Mouse (Mus musculus) gastrocnemius, postnatal 25 days (tissue): ENCODE data around the gene Stk38l. TPM values are rescaled to one million over a fixed set of nuclear protein-coding genes. Genes with fewer than 3 reads are reported as not detected.

Experiments
- DNase-seq: peaks from one replicate; pipeline ENCODE4 v3.0.0; 2022
- long read RNA-seq, 2 experiments: library from polyadenylated mRNA; stranded (forward); transcript quantifications; one replicate each; pipeline ENCODE4 v2.0.0; 2021
- total RNA-seq, 2 experiments: library from RNA; stranded (reverse); gene quantifications; 1 replicate in 1 of 2; 2 replicates in 1 of 2; pipeline ENCODE4 v1.2.3; 2021

Stk38l gene
- 1 to 10 TPM; 5.9 to 8.6 TPM for total RNA-seq
- long read RNA-seq, experiment 1, full-length matches to known transcripts: 2 of 8 reads
- long read RNA-seq, experiment 1, partial matches to known transcripts: 0 of 8 reads
- long read RNA-seq, experiment 1, other reads (novel, unspliced or antisense): 6 of 8 reads
- long read RNA-seq, experiment 2, full-length matches to known transcripts: 2 of 4 reads
- long read RNA-seq, experiment 2, partial matches to known transcripts: 0 of 4 reads
- long read RNA-seq, experiment 2, other reads (novel, unspliced or antisense): 2 of 4 reads

DNA sequence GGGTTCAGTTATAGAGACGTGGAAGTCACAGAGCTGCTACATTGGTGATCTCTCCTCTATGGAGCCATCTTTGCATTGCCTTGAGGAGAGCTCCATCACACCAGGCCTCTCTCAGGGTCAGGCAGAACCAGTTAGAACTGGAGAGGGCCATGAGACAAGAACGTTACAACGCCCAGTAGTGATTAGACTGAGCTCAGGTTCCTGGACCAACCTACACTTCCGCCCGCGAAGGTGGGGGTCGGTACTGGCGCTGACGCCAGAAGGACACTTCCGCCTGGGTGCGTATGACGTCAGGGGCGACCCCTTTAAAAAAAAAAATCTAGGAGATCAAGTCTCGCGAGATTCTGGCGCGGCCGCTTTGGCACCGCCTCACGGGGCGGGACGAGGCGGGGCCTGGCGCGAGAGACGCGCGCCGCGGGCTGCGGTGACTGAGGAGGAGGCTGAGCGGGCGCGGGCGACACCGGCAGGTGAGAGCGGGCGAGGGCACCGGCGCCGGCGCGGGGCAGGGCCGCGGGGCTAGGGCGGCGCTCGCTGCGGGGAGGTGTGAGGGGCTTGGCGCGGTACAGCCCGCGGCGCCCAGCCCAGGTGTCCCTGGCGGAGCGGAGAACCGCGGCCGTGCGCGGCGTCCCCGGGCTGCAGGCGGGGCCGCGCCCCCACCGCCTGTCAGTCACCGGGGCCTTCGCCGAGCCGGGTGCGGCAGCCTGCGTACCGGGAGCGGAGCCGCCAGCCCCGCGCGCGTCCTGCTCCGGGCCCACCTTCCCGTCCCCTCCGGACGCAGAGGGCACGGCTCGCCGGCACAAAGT, at the start of gene Stk38l:
Stk38l (plus strand) TSS at position 415 of the 803 bp plus-strand sequence.
- peak; percentile 91 for DNase-seq

DNA sequence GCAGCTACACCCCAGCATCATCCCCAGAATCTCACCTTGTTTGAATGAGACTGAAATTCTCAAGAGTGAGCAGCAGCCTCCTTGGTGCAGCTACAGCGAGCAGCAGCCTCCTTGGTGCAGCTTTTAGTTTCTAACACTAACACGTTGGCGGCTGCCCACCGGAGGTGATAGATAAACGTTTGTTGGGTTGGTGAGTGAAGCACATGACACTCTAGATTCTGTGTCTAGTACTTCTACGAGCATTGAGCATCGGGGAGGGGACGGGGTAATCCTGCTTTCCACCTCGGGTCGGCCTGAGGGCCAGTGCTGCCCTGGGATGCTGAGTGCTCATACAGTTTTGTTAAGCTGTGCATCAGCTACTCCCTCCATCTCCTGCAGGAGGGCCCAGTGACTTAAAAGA, 47.9 kb upstream of the Stk38l start:
- DNase-seq: no peak

DNA sequence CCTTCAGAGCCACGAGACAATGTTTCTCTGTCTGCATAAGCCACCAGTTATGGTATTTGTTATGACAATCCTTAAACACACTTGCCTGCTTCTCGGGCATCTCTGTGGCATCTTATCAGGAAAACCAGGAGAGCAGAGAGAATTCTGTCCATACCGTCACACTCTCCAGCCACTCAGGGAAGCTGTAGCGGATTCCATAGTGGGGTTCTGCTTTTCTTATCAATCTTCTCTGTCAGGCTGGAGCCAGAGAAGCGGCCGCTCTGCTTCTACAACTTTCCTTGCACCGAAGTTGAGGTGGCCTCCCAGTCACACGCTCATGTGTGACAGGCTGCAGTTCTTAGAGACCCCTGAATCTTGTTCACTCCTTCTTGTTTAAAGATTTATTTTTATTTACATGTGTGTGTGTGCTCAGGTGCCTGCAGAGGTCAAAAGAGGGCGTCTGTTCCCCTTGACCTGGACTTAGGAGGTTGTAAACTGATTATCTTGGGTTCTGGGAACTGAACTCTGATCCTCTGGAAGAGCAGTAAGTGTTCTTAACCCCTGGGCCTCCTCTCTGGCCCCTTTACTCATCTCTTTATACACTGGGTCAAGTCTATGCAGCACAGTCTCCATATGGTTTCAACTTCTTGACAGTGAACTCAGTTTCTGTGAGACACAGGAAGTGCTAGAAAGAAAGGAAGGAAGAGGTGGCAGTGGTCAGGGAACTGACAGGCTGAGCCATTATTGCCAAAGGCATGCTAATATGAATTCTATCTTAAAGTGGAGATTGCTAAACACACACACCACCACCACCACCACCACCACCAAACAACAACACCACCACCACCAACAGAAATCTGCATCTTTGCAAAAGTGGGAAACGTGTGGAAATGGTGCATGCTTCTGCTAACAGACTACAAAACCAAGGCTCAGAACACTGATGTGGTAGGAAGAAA, 46.4 kb upstream of the Stk38l start:
- DNase-seq: no peak

DNA sequence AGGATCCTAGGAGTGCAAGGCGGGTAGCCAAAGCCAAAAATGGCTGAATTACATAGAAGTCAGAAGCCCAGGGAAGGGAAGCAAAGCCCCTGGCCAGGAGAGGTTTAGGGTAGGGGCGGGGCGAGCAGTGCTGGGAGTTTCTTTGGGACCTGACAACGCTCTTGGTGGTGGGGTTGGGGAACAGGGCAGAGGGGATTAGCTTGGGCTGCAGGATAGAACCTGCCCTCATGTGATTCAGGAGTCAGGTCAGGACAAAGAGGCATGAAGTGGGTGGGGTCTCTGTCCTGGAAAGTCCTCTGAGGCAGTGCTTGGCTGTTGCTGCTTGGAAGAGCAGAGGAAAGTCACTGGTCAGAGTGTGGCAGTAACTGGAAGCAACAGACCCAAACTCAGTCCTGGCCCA, 40.9 kb upstream of the Stk38l start:
- peak; percentile 13 for DNase-seq

DNA sequence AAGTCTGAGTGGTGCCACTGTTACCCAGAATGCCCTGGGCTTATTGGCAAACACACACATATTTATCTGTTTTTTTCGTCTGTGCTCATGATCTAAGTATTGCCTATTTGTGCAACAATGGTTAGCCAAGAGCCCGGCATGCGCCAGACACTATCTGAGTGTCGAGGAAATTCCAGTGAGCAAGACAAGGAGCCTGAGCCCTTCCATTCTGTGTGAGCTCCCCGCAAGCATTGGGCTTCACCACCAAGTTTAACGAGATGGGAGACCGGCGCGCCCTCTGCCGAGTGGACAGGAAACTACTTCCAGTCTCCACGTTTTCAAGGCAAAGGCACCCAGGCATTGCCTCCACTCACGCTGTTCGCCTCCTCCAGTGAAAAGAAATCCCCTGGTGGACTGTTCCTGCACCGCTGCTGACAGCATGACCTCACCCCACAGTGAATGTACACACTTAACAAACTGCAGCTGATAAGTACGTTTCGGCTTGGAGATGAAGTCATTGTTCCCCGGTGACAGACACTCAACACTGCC, 39.0 kb upstream of the Stk38l start:
- DNase-seq: peak; percentile 39

DNA sequence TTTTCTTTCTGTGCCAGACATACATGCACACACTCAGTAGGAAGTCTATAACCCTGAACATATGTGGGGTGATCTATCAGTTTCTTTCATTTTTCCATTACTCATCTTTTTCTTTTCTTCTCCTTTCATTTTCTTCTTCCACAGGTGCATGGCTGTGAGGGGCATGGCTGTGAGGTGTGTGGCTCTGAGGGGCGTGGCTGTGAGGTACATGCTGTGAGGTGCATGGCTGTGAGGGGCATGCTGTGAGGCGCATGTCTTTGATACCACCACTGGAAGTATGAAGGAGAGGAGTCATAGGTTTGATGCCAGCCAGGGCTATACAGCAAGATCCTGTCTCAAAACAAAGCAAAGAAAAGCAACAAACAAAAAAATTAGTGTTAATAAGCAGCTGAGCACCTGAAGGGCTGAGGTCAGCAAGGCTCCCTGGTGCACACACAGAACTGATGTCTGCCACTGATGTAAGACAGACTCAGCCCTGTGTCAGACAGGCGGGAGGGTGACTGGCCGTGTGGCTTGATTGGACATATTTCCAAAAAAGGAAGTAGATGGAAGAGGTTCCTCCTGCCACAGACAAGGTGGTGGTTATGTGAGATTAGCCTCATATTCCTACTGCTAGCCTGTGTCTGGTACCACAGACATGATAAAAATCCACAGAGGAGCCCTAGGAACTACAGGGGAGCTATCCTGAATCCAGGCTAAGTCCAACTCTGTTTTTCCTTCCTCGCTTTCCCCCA, 38.2 kb upstream of the Stk38l start:
- DNase-seq: no peak

DNA sequence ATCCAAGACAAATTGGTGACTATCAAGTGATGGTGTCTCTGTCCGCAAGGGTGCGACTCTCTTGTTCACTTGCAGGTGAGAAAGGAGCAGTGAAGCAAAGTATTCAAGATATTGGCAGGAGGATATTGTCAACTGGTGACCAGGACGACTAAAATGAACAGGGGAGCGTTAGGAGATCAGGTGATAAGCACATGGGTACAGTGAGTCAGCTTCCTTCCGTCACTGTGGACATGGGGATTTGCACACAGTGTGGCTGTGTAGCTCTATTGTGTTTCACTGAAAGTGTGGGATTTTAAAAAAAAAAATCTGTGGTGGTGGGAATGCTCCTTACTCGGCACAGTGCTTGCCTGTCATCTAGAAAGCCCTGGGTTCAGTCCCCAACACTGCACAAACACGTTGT, 36.8 kb upstream of the Stk38l start:
- DNase-seq: no peak

DNA sequence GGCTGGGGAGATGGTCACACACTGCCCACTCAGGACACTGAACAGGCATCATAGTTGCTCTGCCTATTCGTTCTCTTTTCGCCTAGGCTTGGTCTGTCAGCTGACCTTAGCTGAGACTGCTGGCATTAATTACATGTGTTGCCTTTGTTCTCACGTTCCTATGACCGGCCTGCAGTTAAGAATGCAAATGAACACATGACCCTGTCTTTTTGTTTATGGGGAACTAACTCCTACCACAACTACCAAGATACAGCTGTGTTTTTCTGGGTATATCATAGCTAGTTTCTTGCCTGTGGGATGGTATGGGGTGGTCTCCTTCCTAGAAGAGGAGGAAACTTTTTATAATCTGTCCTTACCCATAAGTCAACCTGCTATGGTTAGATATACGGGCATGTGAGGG, 35.9 kb upstream of the Stk38l start:
- no peak for DNase-seq

DNA sequence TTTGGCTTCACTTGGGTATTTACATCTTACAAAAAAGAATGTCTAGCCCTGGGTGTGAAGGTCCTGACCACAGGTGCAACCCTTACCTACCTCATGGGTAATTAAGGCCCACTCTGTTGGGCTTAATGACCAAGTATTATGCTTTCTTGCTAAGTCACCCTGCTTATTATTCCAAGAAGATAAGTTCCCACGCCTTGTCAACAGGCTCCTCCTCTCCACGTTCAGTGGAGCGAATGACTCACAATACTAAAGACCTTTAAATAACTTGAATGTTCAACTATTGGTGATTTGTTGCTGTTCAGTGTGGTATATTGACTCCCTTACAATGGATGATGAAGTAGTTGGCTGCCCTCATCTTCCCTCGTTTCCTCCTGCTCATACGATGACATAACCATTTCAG, 27.0 kb upstream of the Stk38l start:
- DNase-seq: no peak

DNA sequence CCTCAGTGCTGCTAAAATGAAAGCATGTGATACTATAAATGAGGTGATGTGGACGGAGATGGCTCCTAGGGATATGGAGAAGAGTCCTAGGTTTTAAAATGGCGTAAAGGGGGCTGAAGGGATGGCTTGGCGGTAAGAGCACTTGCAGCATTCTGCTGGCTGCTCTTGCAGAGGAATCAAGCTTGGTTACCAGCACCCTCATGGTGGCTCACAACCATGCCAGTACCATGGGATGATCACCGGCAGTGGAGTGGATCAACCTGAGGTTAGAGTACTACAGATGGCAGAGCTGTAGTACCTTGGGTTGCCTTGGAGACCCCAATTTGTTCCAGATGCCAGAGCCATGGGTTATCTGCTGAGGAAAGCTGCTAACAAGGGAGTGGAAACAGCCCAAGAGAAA, 26.4 kb upstream of the Stk38l start:
- DNase-seq: no peak

DNA sequence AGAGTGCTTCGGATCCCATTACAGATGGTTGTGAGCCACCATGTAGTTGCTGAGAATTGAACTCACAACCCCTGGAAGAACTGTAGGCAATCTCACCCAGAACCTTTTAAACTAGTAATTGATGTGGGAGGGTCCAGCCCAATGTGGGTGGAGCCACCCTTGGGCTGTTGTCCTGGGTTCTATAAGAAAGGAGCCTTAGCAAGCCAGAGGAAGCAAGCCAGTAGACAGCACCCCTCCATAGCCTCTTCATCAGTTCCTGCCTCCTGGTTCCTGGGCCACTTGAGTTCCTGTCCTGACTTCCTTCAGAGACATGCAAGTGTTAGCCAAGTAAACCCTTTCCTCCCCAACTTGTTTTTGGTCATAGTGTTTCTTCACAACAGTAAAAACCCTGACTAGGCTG, 24.3 kb upstream of the Stk38l start:
- no peak for DNase-seq

DNA sequence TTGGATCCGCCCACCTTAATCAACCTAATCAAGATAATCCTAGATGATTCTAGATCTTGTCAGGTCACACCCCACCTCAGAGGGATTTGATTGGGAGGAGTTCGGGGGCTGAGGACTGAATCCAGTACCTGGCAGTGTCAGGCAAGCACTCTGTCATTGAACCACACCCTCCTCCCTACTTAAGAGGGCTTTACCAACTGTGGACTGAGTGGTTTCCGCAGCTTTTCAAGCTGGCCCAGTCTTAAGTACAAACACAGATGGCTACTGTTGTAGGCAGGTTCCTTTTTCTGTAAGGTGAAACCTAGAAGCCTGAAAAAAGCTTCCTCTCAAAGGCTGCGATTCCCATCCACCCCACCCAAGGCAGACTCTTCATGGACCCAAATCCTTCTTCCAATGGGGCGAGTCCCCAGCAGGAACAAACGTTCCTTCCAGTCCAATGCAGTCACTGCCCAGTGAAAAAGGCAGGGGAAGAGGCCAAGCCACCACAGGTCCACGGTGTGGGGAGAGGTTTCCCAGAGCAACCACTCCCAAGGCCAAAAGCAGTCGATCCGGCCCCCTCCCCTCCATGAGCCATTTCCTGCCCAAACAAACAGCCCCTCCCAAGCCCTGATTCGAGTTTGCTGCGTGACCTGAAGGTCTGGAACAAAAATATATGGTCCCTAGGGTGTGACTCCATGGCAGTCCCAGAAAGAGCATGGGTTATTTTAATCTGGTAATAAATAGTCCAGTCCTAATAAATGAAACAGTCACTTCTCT, 22.5 kb upstream of the Stk38l start:
- peak; percentile 72 for DNase-seq

DNA sequence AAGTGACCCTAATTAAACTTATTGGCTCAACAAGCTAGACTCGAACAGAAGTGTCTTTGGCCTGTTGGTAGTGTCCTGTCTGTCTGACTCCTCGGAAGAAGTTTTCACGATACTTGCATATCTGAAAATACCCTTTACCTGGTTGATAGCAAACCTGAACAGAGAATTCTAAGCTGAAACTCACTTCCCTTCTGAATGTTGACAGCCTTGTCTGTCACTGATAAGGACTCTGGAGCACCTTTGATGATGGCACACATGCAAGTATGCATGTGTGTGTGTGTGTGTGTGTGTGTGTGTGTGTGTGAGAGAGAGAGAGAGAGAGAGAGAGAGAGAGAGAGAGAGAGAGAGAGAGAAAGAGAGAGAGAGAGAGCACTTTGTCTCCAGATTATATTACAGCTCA, 21.4 kb upstream of the Stk38l start:
- no peak for DNase-seq

DNA sequence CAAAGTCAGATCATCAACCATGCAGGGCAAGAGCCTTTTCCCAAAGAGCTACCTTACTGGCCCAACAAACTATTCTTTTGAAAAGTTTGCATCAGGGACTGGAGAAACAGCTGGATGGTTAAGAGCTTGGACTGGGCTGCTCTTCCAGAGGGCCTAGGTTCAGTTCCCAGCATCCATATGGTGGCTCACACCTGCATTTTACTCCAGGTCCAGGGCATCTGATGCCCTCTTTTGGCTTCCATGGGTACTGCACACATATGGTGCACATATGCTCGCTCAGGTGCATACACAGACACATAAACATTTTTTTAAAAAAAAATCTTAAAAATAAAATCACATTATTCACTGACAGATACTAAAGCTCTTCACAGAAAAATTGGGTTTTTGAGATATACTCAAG, 19.2 kb upstream of the Stk38l start:
- DNase-seq: peak; percentile 0

DNA sequence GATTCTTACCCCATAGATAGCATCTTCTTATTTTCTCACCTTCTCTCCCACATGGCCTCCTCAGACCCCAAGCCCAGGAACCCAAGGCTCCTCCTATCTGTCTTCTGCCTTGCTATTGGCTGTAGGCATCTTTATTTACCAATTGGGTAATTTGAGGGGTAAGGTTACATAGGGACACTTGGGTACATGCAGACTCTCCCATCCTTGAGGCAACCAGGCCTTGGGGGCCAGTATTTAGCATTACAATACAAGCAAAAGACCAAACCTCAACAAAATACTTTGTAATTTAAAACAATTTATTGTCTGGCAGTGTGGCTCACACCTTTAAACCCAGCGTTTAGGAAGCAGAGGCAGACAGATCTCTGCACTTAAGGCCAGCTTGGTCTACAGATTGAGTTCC, 5.2 kb upstream of the Stk38l start:
- DNase-seq: no peak

DNA sequence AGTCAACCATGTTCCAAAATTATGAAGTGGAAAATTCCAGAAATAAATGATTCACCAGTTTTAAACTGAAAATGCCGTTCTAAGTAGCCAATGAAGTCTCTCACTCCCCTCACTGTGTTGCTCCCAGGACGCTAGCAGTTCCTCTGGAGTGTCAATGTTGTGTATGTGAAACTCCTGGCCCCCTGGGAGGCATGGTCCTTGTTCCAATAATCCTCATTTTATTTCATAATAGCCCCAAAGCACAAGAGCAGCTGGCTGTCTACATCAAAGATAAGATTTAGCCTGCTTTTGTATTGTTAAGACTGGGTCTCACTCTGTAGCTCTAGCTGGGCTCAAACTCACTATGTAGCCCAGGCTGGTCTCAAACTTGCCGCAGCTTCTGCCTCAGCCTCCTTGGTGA, 990 bp upstream of the Stk38l start:
- DNase-seq: no peak

DNA sequence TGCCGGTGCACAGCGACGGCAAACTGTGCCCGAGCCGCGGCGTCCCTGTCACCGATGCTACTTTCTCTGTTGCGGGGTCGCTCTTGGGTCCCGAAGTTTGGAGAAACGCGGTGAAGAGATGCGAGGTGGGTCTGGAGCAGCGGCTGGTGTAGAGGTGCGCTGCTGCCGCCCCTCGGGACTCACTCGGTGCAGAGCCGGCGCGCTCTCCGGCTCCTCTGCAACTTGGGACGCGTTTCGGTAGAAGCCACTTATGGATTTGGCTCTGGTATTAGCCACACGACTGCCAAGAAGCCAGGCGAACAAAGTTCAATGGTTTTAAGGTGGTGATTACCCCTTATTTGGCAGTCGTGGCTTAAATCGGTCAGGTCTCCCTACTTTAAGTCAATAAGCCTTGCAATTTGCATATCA, 593 bp downstream of the Stk38l start:
- DNase-seq: peak; percentile 9

DNA sequence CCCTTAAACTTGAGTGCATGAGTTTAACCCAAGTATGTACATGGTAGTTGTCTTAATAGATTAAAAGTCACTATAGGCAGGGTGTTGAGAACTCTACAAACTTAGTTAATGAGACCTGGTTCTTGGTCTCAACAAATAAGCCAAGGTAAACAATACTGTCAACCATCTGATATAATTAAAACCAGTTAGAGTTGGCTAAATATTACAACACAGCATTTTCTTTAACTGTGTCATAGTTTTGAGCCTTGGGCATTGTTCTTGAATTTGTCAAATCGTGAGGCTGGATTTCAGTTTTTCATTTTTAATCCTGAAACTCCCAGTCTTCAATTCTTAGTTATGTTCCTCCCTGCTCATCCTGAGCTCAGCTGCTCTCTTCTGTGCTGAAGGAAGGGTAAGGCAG, 6.2 kb downstream of the Stk38l start:
- no peak for DNase-seq

DNA sequence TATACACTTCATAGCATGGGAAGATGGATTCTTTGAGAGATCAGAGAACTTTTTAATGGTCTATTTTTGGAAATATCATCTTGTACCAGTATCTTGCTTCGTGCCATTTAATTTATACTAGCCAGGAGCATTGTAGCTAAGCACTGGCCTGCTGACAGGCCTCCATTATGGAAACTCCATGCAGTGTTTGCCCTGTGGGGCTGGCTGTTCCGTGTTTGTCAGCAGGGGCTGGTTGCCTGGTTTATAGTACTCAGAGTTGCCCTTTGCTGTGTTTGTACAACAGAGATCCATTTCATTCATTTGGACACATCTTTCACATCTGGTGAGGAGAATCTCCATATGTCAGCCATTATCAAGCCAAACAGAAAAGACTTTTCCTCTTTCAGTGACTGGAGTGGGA, 6.9 kb downstream of the Stk38l start:
- DNase-seq: no peak

DNA sequence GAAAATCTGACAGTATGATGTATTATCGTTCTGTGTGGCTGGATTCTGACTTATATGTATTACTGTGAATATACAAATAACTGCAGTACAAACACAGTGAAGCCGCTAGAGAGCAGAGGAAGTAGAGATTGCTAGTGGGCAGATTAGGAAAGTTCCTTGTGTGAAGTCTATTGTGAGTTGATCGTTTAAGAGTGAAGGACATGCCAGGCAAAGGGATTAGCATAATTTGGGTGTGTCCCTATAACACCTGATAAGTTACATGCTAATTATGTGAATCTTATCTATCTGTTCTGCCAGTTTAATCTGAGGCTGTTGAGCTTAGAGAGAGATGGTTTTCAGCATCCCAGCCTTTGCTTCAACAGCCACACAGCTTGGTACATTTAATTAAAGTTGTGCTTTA, 7.4 kb downstream of the Stk38l start:
- DNase-seq: no peak

DNA sequence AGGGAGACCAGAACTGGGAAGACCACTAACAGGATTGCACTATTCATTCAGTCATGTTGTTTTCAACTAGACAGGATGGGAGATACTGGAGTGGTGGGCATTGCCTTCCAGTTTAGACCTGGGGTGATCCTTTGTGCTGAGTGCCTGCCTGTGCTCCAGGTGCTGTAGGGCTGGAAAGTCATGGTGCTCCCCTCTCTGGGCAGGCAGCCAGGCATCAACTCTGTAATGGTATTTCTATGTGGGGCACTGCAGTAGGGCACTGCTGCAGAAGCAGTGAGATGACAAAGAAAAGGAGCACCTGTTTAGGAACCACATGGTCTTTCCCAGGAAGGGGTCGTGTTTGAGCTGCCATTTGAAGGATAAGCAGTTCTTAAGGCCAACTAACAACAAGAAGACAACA, 7.9 kb downstream of the Stk38l start:
- no peak for DNase-seq
